Mouse (Mus musculus) forebrain, embryonic 11.5 days (tissue): ENCODE results near the gene Tspo2. TPM values are rescaled to one million over a fixed set of nuclear protein-coding genes. Genes with fewer than 3 reads are reported as not detected.
A peak's percentile ranks its signal among the peaks of the same experiment; 100 is the strongest.

Source experiments
- ATAC-seq: fragments of 200-750 bp; cut with Nextera tagmentation; replicated peaks from 2 replicates; pipeline ENCODE4 v1.8.0; 2017; ENCODE audit warnings: moderate TSS enrichment; ENCODE audit not compliant: low FRiP score
- DNase-seq: peaks from one replicate; pipeline ENCODE4 v3.0.0-alpha.2; 2017; ENCODE audit warnings: low spot score
- H3K27ac ChIP-seq: fragments of 300-500 bp; sonication (generic); 2 replicates; pipeline ENCODE4 v1.5.1; 2014; ENCODE audit warnings: low read depth, low read length
- H3K27me3 ChIP-seq: fragments of 300-500 bp; sonication (generic); 2 replicates; pipeline ENCODE4 v1.6.1; 2014; ENCODE audit warnings: mild to moderate bottlenecking, low read length, mixed read lengths; ENCODE audit not compliant: control insufficient read depth, insufficient read depth
- H3K36me3 ChIP-seq: fragments of 300-500 bp; sonication (generic); 2 replicates; pipeline ENCODE4 v1.6.1; 2014; ENCODE audit warnings: mild to moderate bottlenecking, low read length, moderate library complexity, mixed read lengths; ENCODE audit not compliant: control insufficient read depth, insufficient read depth
- H3K4me1 ChIP-seq: fragments of 300-500 bp; sonication (generic); replicated peaks from 2 replicates; pipeline ENCODE4 v1.6.1; 2014; ENCODE audit warnings: low read length, mixed read lengths; ENCODE audit not compliant: control insufficient read depth, insufficient read depth
- H3K4me2 ChIP-seq: fragments of 300-500 bp; sonication (generic); 2 replicates; pipeline ENCODE4 v1.6.1; 2014; ENCODE audit warnings: low read depth, mild to moderate bottlenecking, low read length, moderate library complexity, mixed read lengths; ENCODE audit not compliant: severe bottlenecking
- H3K4me3 ChIP-seq: fragments of 300-500 bp; sonication (generic); 2 replicates; pipeline ENCODE4 v1.5.1; 2014; ENCODE audit warnings: low read depth, low read length
- H3K9ac ChIP-seq: fragments of 300-500 bp; sonication (generic); 2 replicates; pipeline ENCODE4 v1.6.1; 2014; ENCODE audit warnings: low read length
- H3K9me3 ChIP-seq: fragments of 300-500 bp; sonication (generic); 2 replicates; pipeline ENCODE4 v1.6.1; 2016; ENCODE audit warnings: low read length, mixed read lengths; ENCODE audit not compliant: control insufficient read depth
- WGBS: fragments of 180-500 bp; shearing (Covaris S2); extraction: QIAGEN DNeasy Blood & Tissue Kit; methylation state at CpG from one replicate; pipeline ENCODE4 v1.1.7; 2014; 5-methylcytosine and 5-hydroxymethylcytosine counted together
- polyA plus RNA-seq: library from polyadenylated mRNA; unstranded; fragments of >200 nt; fragmentation: Nextera tagmentation; extraction: Ambion mirVana; gene quantifications from 2 replicates; pipeline ENCODE4 v1.2.1, GENCODE M21; 2014

Gene Tspo2
- polyA plus RNA-seq, 1 experiment from 2014 or later: 0.63 TPM

DNA sequence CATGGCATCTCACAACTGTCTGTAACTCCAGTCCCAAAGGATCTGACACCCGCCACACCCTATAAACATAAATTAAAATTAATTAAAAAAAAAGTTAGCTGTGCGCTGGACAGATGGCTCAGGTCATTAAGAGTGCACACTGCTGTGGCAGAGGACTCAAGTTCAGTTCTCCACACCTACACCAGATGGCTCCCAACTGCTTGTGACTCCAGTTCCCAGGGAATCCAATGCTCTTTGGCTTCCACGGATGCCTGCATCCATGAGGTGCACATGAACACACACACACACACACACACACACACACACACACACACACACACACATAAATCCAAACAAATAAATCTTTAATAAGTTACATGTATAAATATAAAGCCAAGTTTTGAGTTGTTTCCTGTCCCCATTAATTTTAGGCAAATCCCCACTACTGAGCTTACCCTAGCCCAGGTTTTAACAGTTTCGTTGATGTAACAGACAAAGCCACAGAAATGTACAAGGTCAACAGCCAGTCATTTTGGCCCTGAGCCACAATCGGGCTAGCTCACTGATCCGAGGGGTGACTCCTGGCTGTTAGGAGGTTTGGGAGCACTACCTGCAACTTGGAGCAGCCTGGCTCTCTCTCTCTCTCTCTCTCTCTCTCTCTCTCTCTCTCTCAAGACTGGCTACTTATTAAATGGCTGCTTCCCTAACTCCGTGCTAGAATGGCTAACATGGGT lies 8.4 kb downstream of the Tspo2 start:
- Histone ChIP-seq H3K9ac (no peak overlapping the region), H3K4me3 (no peak overlapping the region), H3K36me3 (no peaks in the 10 kb centered on the region), H3K27ac (no peak overlapping the region), H3K4me2 (no peak overlapping the region), H3K27me3 (no peaks in the 10 kb centered on the region), H3K4me1 (no peaks in the 10 kb centered on the region), H3K9me3 (no peaks in the 10 kb centered on the region)
- DNase-seq (no peak), ATAC-seq (no peak)
- 79% methylated on average over 7 of the region's 7 CpGs for WGBS

DNA sequence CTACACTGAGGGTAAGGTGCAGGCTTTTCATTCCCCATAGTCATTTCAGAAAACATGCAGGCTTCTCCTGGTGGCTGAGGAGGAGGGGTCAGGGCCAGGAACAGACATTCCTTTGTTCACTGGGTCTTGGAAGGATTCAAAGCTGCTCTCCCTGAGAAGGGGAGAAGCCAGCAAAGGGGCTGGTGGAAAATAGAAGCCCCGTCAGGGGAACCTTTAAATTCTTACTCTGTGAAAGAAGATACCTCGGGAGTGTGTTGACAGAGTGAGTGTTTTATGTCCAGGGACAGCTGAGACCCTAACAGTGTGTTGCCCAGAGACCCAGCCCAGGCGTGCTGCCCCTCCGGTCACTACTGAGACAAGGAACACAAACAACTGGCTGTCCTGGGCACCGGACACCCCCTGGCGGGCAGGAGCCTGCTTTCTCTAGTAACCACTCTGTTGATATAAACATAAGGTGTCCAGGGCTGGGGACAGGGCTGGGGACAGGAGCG lies 13.9 kb downstream of the Tspo2 start:
- H3K36me3 ChIP-seq: no peaks in the 10 kb centered on the region
- H3K9ac ChIP-seq: peak overlapping the region; percentile 44
- H3K4me2 ChIP-seq: no peak overlapping the region
- DNase-seq (no peak), ATAC-seq (peak; percentile 53; the same call in 1 of the 2 replicates)
- H3K9me3 ChIP-seq: no peaks in the 10 kb centered on the region
- WGBS: 29% methylated on average over 7 of the region's 7 CpGs
- peak overlapping the region; percentile 62 for H3K27ac ChIP-seq
- H3K4me3 ChIP-seq: no peak overlapping the region
- H3K4me1 ChIP-seq: peaks cover 7% of the 10 kb centered on the region; the same call in 1 of the 2 replicates
- H3K27me3 ChIP-seq: no peaks in the 10 kb centered on the region

DNA sequence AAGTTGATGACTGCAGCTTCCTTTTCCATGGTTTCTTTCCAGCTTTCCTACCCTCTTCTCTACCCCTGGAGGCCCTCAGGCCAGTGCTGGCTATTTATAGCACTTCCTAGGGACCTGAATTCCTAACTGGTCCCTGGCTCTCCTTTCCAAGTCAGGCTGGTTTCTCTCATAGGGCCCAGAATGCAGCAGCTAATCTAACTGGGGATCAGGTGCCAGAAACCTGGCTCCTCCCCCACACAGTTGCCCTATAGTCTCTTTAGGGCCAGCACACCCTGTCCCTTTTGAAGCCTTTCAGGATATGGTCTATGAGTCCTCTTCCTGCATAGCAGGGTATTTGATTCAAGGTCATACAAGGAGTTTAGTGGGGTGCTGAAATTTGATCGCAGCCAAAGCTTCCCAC lies 14.8 kb downstream of the Tspo2 start:
- Histone ChIP-seq H3K9ac (no peak overlapping the region), H3K4me1 (peaks cover 7% of the 10 kb centered on the region; the same call in 1 of the 2 replicates), H3K36me3 (no peaks in the 10 kb centered on the region), H3K4me3 (no peak overlapping the region), H3K27me3 (no peaks in the 10 kb centered on the region), H3K27ac (no peak overlapping the region), H3K4me2 (no peak overlapping the region), H3K9me3 (no peaks in the 10 kb centered on the region)
- 84% methylated on average over 1 of the region's 1 CpGs for WGBS
- ATAC-seq: no peak
- no peak for DNase-seq

DNA sequence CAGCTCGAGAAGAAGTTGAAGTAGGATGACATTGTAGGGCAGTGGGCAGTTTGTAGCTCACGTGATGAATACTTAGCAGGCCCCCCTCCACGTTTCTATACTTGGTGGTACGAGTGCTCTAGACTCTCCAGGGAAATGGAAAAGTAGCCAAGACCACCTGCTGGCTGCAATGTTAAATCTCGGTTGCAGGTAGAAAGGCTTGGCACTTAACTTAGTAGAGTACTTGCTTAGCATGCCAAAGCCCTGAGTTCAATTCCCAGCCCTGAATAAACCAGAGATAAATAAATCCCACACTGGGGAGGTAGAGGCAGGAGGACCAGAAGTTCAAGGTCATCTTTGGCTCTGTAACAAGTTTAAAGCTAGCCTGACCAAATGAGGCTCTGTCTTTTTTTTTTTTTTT lies 16.8 kb downstream of the Tspo2 start:
- Histone ChIP-seq H3K27ac (no peak overlapping the region), H3K9me3 (no peaks in the 10 kb centered on the region), H3K27me3 (no peaks in the 10 kb centered on the region), H3K9ac (no peak overlapping the region), H3K4me2 (no peak overlapping the region), H3K4me1 (peaks cover 7% of the 10 kb centered on the region; the same call in 1 of the 2 replicates), H3K36me3 (no peaks in the 10 kb centered on the region), H3K4me3 (no peak overlapping the region)
- DNase-seq: no peak
- no peak for ATAC-seq
- 79% methylated on average over 5 of the region's 5 CpGs for WGBS

DNA sequence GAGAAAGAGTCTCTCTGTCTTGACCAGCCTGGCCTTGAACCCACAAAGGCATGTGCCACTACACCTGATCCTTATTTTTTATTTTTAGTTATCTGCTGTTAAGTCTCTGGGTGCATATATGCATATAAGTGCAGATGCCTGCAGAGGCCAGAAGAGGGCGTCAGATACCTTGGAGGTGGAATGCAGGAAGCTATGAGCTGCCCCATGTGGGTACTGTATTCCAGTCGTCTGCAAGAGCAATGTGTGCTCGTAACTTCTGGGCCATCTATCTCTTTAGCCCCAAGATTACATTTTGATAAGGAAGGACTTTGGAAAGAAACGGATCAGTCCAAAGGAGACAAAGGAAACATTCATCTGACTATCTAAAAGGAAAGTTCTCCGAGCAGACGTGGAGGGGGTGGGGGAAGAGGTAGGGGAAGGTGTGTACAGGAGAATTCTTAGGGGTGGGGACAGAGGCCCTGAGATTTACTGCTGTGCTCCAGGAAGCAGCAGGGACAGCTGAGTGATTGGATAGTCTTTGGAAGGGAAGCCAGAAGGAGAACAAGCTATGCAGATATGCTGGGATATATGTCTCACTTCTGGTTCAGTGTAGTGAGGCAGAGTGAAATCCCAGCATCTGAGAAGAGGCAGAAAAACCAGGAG lies 17.5 kb downstream of the Tspo2 start:
- H3K4me3 ChIP-seq: no peak overlapping the region
- peaks cover 7% of the 10 kb centered on the region; the same call in 1 of the 2 replicates for H3K4me1 ChIP-seq
- no peaks in the 10 kb centered on the region for H3K9me3 ChIP-seq
- no peak overlapping the region for H3K4me2 ChIP-seq
- no peak for ATAC-seq
- H3K27me3 ChIP-seq: no peaks in the 10 kb centered on the region
- no peak overlapping the region for H3K27ac ChIP-seq
- no peaks in the 10 kb centered on the region for H3K36me3 ChIP-seq
- DNase-seq: no peak
- WGBS: 77% methylated on average over 6 of the region's 6 CpGs
- H3K9ac ChIP-seq: no peak overlapping the region

DNA sequence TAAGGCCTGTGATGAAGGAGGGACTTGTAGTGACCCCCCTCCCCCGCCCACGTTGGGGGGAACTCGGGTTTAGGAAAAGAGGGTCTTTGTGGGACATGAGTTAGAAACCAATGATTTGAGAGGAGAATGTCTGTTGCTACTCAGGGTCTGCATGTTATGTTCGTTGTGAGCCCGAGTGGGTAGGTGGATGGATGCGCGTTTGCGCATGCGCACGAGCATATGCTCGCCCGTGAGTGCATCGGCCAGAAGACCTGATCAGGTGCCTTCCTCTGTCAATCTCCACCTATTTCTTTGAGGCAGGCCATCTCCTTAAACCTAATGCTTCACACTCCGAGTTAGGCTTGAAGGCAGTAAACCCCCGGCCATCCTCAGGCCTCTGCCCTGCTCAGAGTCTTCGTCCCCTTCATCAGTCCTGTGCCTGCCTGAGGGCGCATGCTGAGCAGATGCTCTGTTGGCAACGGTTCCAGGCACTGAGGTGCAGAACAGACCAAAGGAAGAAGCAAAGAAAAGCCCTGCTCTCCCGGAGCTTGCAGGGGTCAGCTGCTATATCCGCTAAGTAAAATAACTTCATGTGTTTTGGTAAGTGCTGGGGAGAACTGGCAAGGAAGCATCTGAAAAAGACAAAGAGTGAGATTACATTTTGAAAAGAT lies 18.2 kb downstream of the Tspo2 start:
- Histone ChIP-seq H3K4me2 (no peak overlapping the region), H3K9ac (no peak overlapping the region), H3K27me3 (no peaks in the 10 kb centered on the region), H3K9me3 (no peaks in the 10 kb centered on the region), H3K36me3 (no peaks in the 10 kb centered on the region), H3K4me1 (peaks cover 7% of the 10 kb centered on the region; the same call in 1 of the 2 replicates), H3K4me3 (no peak overlapping the region), H3K27ac (no peak overlapping the region)
- ATAC-seq (no peak), DNase-seq (no peak)
- WGBS: 82% methylated on average over 20 of the region's 20 CpGs

DNA sequence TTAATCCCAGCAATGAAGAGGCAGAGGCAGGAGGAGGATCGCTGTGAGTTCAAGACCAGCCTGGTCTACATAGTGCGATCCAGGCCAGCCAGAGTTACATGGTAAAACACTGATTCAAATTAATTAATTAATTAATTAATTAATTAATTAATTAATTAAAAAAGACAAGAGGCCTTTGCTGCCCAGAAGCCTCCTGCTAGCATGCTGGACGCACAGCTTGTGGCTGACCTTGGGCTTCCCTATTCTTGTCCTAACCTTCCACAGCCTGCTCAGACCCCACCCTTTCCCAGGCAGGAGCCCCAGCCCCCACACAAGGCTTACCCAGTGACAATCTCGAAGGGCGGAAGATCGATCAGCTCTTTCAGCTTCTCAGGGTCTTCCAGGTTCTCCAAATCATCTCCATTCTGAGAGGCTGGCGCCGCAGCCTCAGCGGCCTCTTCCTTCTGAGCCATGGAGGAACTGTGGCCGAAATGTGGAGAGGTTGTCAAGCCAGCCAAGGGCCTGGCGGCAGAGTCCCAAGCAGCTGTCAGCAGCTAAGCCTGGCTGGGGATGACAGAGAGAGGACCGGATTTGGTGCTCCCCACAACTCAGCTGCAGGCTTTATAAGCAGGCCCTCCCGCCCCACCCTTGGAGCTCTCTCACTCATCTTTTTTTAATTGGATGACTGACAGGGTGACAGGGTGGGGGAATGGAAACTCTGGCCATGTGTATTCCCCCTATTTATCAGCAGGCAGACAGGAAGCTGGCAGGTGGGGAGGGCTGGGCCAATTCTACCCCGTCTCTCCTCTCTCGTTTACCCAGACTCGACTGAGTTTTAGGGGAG lies 19.0 kb downstream of the Tspo2 start, which contains the start of gene Apobec2:
Gene Apobec2, minus strand, starts transcription at position 773 of the 823 bp plus-strand sequence.
- 75% methylated on average over 16 of the region's 16 CpGs for WGBS
- no peaks in the 10 kb centered on the region for H3K36me3 ChIP-seq
- H3K27ac ChIP-seq: no peak within 1 kb of the TSS
- H3K9me3 ChIP-seq: no peaks in the 10 kb centered on the region
- DNase-seq (no peak), ATAC-seq (no peak)
- H3K9ac ChIP-seq: no peak within 1 kb of the TSS
- no peak within 1 kb of the TSS for H3K4me3 ChIP-seq
- H3K27me3 ChIP-seq: no peaks in the 10 kb centered on the region
- peaks cover 4% of the 10 kb centered on the region; the same call in 1 of the 2 replicates for H3K4me1 ChIP-seq
- H3K4me2 ChIP-seq: no peak within 1 kb of the TSS

DNA sequence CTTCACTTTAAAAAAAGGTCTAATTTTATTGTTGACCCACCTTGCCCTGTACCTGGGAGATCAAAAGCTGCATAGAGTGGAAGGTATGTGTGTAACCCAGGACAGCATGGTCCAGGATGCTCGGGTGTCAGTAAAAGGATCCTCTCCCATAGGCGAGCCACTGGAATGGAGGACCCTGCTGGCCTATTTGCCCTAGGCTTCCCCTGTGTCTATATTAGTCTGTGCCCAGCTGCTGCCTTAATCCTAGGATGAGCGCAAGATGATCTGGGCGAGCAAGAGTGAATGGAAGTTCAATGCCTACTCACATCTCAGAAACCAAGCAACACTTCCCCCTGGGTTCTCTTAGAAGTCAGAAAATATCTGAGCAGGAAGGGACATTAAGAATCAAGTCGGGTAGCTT lies 20.3 kb downstream of the Tspo2 start:
- Histone ChIP-seq H3K4me3 (no peak overlapping the region), H3K9me3 (no peaks in the 10 kb centered on the region), H3K4me2 (no peak overlapping the region), H3K27me3 (no peaks in the 10 kb centered on the region), H3K27ac (no peak overlapping the region), H3K36me3 (no peaks in the 10 kb centered on the region), H3K4me1 (no peaks in the 10 kb centered on the region; the same call in 1 of the 2 replicates), H3K9ac (no peak overlapping the region)
- no peak for ATAC-seq
- no peak for DNase-seq
- WGBS: 78% methylated on average over 5 of the region's 5 CpGs
